Mouse (Mus musculus): ENCODE measurements around the gene Ythdf2. TPM values are rescaled to one million over a fixed set of nuclear protein-coding genes. Genes with fewer than 3 reads are reported as not detected.

The Ythdf2 gene
- total and polyA plus RNA-seq, 2 experiments from 2014 or later, result 53.5 to 117 TPM

DNA sequence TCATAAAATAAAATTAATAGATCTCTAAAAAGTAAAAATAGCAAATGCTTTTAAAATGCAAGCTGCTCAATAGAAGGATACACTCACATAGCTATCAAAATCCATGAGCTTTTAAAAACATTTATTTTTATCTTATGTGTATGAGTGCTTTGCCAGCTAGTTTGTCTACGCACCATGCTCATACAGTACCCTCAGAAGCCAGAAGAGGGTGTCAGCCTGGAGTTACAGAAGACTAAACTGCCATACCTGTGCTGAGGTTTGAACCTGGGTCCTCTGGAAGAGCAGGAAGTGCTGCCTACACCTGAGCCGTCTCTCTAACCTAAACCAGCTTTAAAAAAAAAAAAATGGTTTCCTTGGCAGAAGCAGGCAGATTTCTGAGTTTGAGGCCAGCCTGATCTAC is 73.5 kb downstream of the Ythdf2 start:
- ATAC-seq (ENCODE audit: low FRiP score) (no peak), DNase-seq (ENCODE audit: low spot score) (no peak)
- Histone ChIP-seq H3K4me1 (ENCODE audit: insufficient read depth, low read length) (no peaks in the 10 kb centered on the region), H3K27me3 (ENCODE audit: insufficient read depth, low read length) (peaks cover 12% of the 10 kb centered on the region), H3K9me3 (ENCODE audit: low read length) (no peaks in the 10 kb centered on the region), H3K4me2 (ENCODE audit: low read depth, low read length, poor library complexity, severe bottlenecking) (no peak overlapping the region), H3K4me3 (ENCODE audit: low read depth, low read length) (no peak overlapping the region), H3K9ac (replicated peaks; ENCODE audit: low read length, poor library complexity, severe bottlenecking) (no peak overlapping the region), H3K36me3 (ENCODE audit: insufficient read depth, low read length) (no peaks in the 10 kb centered on the region), H3K27ac (ENCODE audit: low read depth, low read length) (no peak overlapping the region)
- 86% methylated on average over 2 of the region's 2 CpGs for WGBS
- no peak for TF ChIP-seq CTCF (IDR thresholded peaks at IDR 0.05)

DNA sequence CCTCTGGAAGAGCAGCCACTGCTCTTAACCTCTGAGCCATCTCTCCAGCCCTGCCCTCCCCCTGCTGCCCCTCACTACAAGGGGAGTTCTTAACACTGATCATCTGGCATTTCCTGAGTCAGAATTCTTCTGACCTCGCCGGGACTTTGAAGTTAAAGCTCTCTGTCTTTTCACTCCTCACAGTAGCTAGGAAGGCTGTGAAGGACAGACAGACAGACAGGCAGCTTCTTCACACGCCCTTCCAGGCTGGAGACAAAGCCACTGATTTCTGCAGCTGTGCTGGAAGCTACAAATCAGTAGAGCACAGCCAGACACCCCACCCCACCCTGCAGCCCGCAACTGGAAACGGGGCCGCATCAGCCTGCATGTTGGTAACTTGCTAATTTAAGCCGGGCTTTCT is 75.1 kb downstream of the Ythdf2 start:
- WGBS, result 82% methylated on average over 7 of the region's 7 CpGs

More for the DNA sequence above, 75.1 kb downstream of the Ythdf2 start:
- DNase-seq (ENCODE audit: low spot score) (no peak), ATAC-seq (ENCODE audit: low FRiP score) (no peak)
- Histone ChIP-seq H3K9me3 (ENCODE audit: low read length) (no peaks in the 10 kb centered on the region), H3K9ac (replicated peaks; ENCODE audit: low read length, poor library complexity, severe bottlenecking) (no peak overlapping the region), H3K4me3 (ENCODE audit: low read depth, low read length) (no peak overlapping the region), H3K36me3 (ENCODE audit: insufficient read depth, low read length) (no peaks in the 10 kb centered on the region), H3K4me2 (ENCODE audit: low read depth, low read length, poor library complexity, severe bottlenecking) (no peak overlapping the region), H3K27me3 (ENCODE audit: insufficient read depth, low read length) (peaks cover 8% of the 10 kb centered on the region; the same call in 1 of the 2 replicates), H3K4me1 (ENCODE audit: insufficient read depth, low read length) (no peaks in the 10 kb centered on the region), H3K27ac (ENCODE audit: low read depth, low read length) (no peak overlapping the region)
- no peak for TF ChIP-seq CTCF (IDR thresholded peaks at IDR 0.05)

Small RNAs within 50 kb of the gene (microRNA-seq; reads per million reads assigned to microRNA genes)
- gene Gm22033 (ENCODE audit: borderline number of aligned reads), result not detected

Other genes with a start within 250 kb of the Ythdf2 start
- gene Gm10300, start 137.6 kb downstream of the Ythdf2 start, total RNA-seq (2014; rRNA removed), result 0.05 TPM in 1 of 2 replicates, not detected in the other
- 0.06 TPM in 1 of 2 replicates, not detected in the other for gene Gm10300, start 137.6 kb downstream of the Ythdf2 start, polyA plus RNA-seq (2015; fragmentation: Nextera tagmentation; extraction: Ambion mirVana)
- gene Epb41, start 137.0 kb downstream of the Ythdf2 start, total RNA-seq (2014; rRNA removed), result 70.4 and 77.1 TPM in 2 replicates
- 29.4 and 29.9 TPM in 2 replicates for gene Epb41, start 137.0 kb downstream of the Ythdf2 start, polyA plus RNA-seq (2015; fragmentation: Nextera tagmentation; extraction: Ambion mirVana)
- 2.2 and 2.6 TPM in 2 replicates for gene Oprd1, start 67.8 kb downstream of the Ythdf2 start, total RNA-seq (2014; rRNA removed)
- 0.65 and 0.79 TPM in 2 replicates for gene Oprd1, start 67.8 kb downstream of the Ythdf2 start, polyA plus RNA-seq (2015; fragmentation: Nextera tagmentation; extraction: Ambion mirVana)
- 10.6 and 21.0 TPM in 2 replicates for gene Gmeb1, start 49.3 kb upstream of the Ythdf2 start, total RNA-seq (2014; rRNA removed)
- 28.8 and 30.5 TPM in 2 replicates for gene Gmeb1, start 49.3 kb upstream of the Ythdf2 start, polyA plus RNA-seq (2015; fragmentation: Nextera tagmentation; extraction: Ambion mirVana)
- 9.0 and 19.8 TPM in 2 replicates for gene Taf12, start 62.1 kb upstream of the Ythdf2 start, total RNA-seq (2014; rRNA removed)
- 30.3 and 33.1 TPM in 2 replicates for gene Taf12, start 62.1 kb upstream of the Ythdf2 start, polyA plus RNA-seq (2015; fragmentation: Nextera tagmentation; extraction: Ambion mirVana)
- gene Rab42, start 91.1 kb upstream of the Ythdf2 start, total RNA-seq (2014; rRNA removed), result 0.38 and 3.3 TPM in 2 replicates
- 4.2 and 4.3 TPM in 2 replicates for gene Rab42, start 91.1 kb upstream of the Ythdf2 start, polyA plus RNA-seq (2015; fragmentation: Nextera tagmentation; extraction: Ambion mirVana)
- gene Trnau1ap, start 117.2 kb upstream of the Ythdf2 start, total RNA-seq (2014; rRNA removed), result 47.7 and 55.2 TPM in 2 replicates
- gene Trnau1ap, start 117.2 kb upstream of the Ythdf2 start, polyA plus RNA-seq (2015; fragmentation: Nextera tagmentation; extraction: Ambion mirVana), result 56.9 and 63.0 TPM in 2 replicates
- gene Rcc1, start 141.3 kb upstream of the Ythdf2 start, total RNA-seq (2014; rRNA removed), result 18.7 and 23.4 TPM in 2 replicates
- 21.7 and 21.9 TPM in 2 replicates for gene Rcc1, start 141.3 kb upstream of the Ythdf2 start, polyA plus RNA-seq (2015; fragmentation: Nextera tagmentation; extraction: Ambion mirVana)
- 3.8 and 4.8 TPM in 2 replicates for gene Phactr4, start 210.2 kb upstream of the Ythdf2 start, total RNA-seq (2014; rRNA removed)
- gene Phactr4, start 210.2 kb upstream of the Ythdf2 start, polyA plus RNA-seq (2015; fragmentation: Nextera tagmentation; extraction: Ambion mirVana), result 4.8 and 4.9 TPM in 2 replicates